Mouse (Mus musculus) CD4-positive, CD25-positive, alpha-beta regulatory T cell, adult 4 months (primary cell): ENCODE measurements around the gene Dedd2. TPM values are rescaled to one million over a fixed set of nuclear protein-coding genes. Genes with fewer than 3 reads are reported as not detected.

ENCODE experiments used
- ATAC-seq: one replicate; pipeline ENCODE4 v1.8.0; 2017
- polyA plus RNA-seq, 2 experiments: library from polyadenylated mRNA; unstranded; fragments of 100-300 nt; shearing (Covaris generic); gene quantifications; one replicate each; pipeline ENCODE4 v1.2.1; 2017

Dedd2 gene
- polyA plus RNA-seq, 2 experiments from 2014 or later = 23.6 to 29.8 TPM

GRCm38 (mm10) chr7:25218705-25219415 is 1.6 kb downstream of the Dedd2 start:
- no peak for ATAC-seq

GRCm38 (mm10) chr7:25217653-25218395 is 2.6 kb downstream of the Dedd2 start:
- ATAC-seq = no peak

- ATAC-seq = no peak
These were observed 6.2 kb downstream of the Dedd2 start for GRCm38 (mm10) chr7:25214172-25214571.

- ATAC-seq = peak; percentile 35
These were observed 7.3 kb downstream of the Dedd2 start for GRCm38 (mm10) chr7:25213099-25213498.

GRCm38 (mm10) chr7:25210482-25210881 is 9.9 kb downstream of the Dedd2 start:
- no peak for ATAC-seq

- ATAC-seq = peak; percentile 56
These were observed 11.2 kb downstream of the Dedd2 start for GRCm38 (mm10) chr7:25209161-25209622.

- ATAC-seq = peak; percentile 28
These were observed 14.2 kb downstream of the Dedd2 start for GRCm38 (mm10) chr7:25206094-25206830.

- peak; percentile 86 for ATAC-seq
These were observed 14.9 kb downstream of the Dedd2 start for GRCm38 (mm10) chr7:25205355-25206093.

- no peak for ATAC-seq
These were observed 16.8 kb downstream of the Dedd2 start for GRCm38 (mm10) chr7:25203624-25204023.

GRCm38 (mm10) chr7:25197384-25198018 is 22.9 kb downstream of the Dedd2 start:
- no peak for ATAC-seq

- no peak for ATAC-seq
These were observed 24.3 kb downstream of the Dedd2 start for GRCm38 (mm10) chr7:25196107-25196506.

GRCm38 (mm10) chr7:25195148-25195547 is 25.3 kb downstream of the Dedd2 start:
- no peak for ATAC-seq

- ATAC-seq = no peak
These were observed 28.3 kb downstream of the Dedd2 start for GRCm38 (mm10) chr7:25192110-25192509.

GRCm38 (mm10) chr7:25190806-25191205 is 29.6 kb downstream of the Dedd2 start:
- ATAC-seq = no peak

GRCm38 (mm10) chr7:25187662-25188650 is 32.5 kb downstream of the Dedd2 start:
- peak; percentile 73 for ATAC-seq

- ATAC-seq = no peak
These were observed 36.3 kb downstream of the Dedd2 start for GRCm38 (mm10) chr7:25184091-25184490.

GRCm38 (mm10) chr7:25181814-25182213 is 38.6 kb downstream of the Dedd2 start:
- ATAC-seq = peak; percentile 12

- peak; percentile 46 for ATAC-seq
These were observed 39.1 kb downstream of the Dedd2 start for GRCm38 (mm10) chr7:25181331-25181790.

- peak; percentile 27 for ATAC-seq
These were observed 39.9 kb downstream of the Dedd2 start for GRCm38 (mm10) chr7:25180512-25180911.

- ATAC-seq = peak; percentile 68
These were observed 40.7 kb downstream of the Dedd2 start, which contains the start of gene Pou2f2 for GRCm38 (mm10) chr7:25179606-25180161. Gene Pou2f2 (minus strand): TSS chr7:25179726.
